Mouse (Mus musculus) cerebellum, adult 11-12 months (tissue): Measurements from ENCODE around the gene 4930402H24Rik.

Experiments
- DNase-seq: peaks from one replicate; pipeline ENCODE4 v3.0.0; 2022

Gene 4930402H24Rik

DNA sequence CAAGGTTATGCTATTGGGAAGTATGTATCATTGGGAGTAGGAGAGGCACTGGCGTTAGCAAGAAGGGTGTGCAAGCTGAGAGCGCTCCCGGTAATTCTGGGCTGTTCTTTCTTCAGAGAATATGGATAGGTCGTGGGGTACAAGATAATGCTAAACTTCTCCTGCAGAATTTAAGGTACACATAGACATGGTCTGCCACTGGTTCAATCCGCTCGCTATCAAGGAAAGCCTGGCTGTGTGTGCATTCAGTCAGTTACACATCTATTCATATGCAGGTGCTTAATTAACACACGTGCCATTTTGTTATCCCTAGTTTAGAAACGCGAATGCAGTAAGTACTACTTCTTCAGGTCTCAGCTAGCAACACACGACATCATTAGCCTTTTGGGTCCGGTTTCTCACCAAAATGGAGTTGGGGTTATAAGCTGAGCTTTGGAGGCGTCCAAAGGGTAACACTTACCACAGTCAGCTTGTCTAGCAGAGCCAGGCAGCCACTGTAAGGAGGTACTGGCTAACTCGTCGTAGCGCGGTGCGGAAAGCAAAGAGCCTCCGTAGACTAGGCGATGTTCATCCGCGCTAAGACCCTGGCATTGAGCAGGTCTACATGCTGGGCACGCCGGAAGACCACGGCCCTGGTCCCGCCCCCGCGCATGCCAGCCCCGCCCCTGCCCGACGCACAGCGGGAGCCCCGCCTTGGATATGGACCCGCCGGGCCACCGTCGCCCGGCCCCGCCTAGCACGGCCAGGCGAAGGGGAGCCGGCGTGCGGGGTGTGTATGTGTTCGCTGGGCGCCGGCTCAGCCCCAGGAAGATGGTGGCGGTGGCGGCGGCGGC, at the start of gene 4930402H24Rik, which contains the start of gene Atrn:
TSS of gene 4930402H24Rik (minus strand) at position 656 of the 833 bp plus-strand sequence.
TSS of gene Atrn (plus strand) at position 745 of the 833 bp plus-strand sequence.
- DNase-seq: peak; percentile 89

- DNase-seq: peak; percentile 70
Observed at GRCm38 (mm10) chr2:130950548-130950947, 44.3 kb upstream of the 4930402H24Rik start.

DNA sequence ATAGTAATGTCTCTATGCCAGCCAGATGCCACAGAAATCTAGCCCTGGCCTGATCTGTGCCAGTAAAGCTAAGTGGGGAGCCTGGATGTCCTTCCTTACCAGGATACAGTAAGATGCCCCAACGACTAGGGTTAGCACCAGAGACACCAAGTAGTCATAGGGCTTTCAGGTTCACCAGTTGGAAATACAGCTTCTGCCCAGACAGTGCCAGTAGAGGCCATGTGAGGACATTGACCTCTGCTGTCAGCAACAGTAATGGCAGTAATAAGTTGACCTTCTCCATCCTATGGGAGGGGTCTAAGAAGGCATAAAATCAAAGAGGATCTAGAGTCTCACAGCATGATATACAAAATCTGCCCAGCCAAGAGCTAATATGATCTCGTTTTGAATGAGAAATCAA, 43.6 kb upstream of the 4930402H24Rik start:
- no peak for DNase-seq

DNA sequence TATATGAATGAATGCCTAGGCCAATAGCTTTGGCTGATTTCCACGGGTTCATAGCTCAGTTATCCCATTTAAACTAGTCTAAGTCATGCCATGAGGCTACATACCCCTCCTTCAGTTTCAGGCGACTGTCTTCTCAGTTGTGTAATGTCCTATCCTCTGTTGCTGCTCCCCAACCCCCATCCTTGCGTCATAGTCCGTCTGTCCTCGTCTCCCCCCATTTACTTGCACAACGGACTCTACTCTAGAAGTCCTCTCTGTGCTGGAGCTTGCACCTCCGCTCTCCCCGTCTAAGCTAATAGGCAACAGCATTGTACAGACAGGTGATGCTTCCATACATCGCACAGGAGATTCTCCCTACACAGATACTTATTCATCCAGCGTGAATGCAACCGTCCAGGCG, 26.7 kb upstream of the 4930402H24Rik start:
- no peak for DNase-seq

DNA sequence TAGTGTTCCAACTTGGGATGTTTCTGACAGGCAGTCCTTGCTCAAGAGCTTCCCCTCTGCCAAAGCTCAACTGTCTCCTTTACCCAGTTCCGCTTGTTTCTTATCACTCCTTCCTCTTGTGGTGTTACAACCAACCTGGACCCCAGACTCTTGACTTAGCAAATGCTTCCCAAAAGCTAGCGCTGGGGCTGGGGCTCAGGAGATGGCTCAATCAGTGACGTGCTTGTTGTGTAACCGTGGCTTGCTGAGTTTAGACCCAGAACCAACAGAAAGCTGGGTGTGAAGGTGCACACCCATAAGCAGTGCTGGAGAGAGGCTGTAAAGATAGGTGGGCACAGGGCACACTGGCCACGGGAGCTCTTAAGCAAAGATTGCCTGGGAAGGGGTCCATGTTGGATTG, 23.8 kb upstream of the 4930402H24Rik start:
- no peak for DNase-seq

DNA sequence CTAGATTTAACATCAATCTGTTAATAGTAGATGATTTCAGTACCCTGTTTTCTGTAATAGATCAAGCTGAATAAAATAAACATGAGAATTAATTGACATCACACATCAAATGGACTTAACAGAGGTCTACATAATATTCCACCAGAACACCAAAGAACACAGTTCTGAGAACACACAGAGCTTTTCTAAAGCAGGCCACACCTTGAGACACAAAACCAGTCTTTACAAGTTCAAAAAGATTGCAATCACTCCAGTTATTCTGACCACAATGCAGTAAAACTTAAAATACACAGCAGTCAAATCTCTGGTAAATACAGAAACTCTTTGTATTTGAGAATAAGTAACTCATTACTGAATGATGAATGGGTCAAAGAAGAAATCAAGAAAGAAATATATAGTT, 22.3 kb upstream of the 4930402H24Rik start:
- no peak for DNase-seq

GRCm38 (mm10) chr2:130928031-130928430, 21.8 kb upstream of the 4930402H24Rik start:
- no peak for DNase-seq

DNA sequence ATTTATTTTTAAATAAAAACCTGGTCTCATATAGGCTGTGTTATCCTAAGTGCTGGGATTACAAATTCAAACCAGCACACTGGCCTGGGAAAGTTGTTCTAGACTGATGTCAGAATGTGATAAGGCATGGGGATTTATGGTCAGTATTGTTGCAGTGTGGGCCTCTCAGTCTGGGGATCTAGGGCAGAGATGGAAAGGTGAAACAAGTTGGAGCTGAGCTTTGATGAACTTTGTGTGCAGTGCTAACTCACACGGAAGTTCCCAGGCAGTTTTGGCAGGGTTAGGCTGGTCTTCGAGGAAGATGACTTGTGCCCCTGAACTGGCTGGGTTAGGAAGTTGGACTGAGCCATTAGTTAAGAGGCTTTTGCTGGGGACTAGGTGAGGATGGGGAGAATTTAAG, 18.7 kb upstream of the 4930402H24Rik start:
- DNase-seq: no peak

GRCm38 (mm10) chr2:130919062-130919593, 12.9 kb upstream of the 4930402H24Rik start:
- DNase-seq: no peak

- no peak for DNase-seq
Observed at GRCm38 (mm10) chr2:130917686-130918085, 11.5 kb upstream of the 4930402H24Rik start.

DNA sequence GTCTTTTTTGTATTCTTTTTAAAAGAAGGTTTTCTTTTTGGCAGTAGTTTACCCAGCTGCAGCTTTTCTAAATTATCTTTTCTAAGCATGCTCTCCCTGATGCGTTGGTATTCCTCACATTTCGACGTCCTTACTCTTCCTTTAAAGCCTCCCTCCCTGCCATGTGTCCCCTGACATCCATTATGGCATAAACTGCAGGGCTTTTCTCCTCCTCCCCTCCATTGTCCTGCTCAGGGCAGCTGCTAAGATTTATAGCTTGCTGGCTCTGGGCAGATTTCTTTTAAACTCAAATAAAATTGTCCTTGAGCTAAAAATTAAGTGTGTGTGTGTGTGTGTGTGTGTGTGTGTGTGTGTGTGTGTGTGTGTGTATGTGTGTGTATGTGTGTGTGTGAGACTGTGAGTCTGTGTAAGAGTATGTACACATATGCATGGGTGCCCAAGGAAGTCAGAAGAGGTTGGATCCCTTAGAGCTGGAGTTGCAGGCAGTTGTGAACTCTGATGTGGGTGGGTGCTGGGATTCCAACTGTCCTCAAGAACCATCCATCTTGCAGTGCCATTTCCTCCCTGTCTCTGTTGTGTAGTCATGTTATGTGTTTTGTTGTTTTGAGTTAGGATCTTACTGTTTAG, 10.4 kb upstream of the 4930402H24Rik start:
- no peak for DNase-seq

DNA sequence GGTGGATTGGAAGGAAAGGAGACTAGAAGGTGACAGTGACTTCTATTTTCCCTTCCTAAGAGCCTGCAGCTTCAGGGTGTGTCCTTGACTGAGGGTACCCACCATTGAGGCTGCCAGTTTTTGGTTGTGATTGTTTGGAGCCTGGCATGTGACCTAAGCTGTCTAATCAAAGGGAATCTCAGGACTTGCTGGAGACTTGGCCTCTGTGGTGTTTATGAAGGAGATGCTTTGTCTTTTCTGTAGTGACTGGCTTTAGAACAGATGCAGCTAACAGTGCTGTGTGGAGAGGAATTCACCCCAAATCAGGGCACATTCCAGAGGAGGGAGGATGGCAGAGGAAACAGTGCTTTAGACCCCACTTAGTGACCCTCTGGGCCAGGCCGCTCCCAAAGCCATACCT, 8.7 kb upstream of the 4930402H24Rik start:
- no peak for DNase-seq

DNA sequence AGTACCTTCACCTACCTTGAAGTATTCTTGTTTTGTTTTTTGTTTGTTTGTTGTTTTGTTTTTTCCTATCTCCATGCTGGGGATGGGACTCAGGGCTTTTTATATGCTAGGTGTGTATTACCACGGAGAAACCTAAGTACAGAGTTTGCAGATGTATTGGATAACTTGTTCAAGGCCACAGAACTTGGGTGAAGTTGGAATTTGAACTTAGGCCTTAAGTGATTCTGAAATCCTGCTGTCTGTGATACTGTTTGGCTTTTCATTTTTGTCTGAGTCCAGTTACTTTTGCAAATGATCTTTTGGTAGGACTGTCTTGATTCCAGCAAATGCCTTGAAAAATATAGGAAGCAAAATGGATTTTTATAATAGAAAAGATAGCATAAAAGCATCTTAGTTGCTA, 5.5 kb upstream of the 4930402H24Rik start:
- DNase-seq: no peak

DNA sequence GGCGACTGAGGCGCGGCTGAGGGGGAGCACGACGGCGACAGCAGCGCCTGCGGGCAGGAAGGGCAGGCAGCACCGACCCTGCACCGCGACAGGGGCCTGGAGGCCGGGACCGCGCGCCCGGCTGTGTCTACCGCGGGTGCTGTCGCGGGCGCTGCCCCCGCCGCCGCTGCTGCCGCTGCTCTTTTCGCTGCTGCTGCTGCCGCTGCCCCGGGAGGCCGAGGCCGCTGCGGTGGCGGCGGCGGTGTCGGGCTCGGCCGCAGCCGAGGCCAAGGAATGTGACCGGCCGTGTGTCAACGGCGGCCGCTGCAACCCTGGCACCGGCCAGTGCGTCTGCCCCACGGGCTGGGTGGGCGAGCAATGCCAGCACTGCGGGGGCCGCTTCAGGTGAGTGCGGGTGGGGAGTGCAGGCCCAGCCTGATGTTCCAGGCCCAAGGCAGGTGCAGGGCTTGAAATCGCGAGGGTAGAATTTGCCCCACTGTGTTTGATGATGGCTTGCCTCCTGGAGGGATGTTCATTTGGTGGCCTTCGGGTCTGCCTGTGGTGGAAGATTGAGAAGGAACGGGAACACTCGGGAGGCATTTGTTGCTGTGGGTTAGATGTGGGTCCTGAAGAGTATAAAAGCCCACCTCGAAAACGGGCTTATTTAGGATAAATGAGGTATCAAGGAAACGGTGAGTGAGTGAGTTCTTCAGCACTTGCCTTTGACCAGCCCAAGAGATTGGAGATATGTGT, 544 bp upstream of the 4930402H24Rik start:
- peak; percentile 58 for DNase-seq

DNA sequence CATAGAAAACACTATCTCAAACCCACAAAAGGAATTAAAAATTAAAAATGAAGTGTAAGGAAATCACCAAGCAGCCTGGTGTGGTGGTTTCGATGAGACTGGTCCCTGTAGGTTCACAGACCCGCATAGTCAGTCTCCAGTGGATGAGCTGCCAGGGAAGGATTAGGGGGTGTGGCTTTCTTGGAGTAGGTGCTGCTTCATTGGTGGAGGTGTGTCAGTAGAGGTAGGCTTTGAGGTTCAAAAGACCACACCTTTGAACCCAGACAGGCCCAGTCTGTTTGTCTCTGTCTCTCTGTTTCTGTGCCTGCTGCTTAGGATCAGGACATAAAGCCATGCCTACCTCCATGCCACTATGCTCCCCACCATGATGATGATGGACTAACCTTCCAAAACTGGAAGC, 7.4 kb downstream of the 4930402H24Rik start:
- no peak for DNase-seq

DNA sequence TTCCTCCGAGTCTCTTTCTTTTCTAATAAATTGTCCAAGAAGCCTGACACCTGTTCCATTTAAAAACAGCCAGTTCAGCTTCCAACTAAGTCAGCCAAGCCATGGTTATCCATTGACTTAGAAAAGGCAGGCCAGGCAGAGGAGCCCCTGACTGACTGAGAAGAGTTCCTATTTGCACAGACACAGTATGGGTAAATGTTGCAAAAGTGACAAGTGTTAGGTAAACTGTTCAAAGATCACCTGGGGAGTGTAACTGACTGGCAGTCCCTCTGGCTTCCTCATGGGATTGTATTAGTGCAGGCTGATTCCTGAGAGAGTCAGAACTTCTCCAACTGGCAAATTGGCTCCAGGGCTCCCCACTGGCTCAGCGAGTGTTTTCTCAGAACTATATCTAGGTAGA, 8.3 kb downstream of the 4930402H24Rik start:
- DNase-seq: no peak

DNA sequence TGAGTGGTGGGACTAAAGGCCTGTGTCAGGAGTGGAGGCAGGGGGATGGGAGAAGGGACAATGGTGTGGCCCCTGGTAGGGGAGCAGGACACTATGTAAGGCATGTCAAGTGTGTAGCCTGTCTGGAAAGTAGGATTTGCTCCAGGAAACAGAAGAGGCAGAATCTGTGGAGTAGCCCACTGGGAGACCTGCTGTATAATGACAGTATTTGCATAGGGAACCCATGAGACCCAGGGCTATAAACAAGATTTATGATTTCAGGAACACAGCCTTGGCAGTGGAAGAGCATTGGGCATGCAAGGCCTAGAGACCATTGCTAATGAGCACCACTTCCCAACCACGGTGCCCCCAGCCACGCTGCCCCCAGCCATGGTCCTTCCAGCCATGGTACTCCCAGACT, 9.3 kb downstream of the 4930402H24Rik start:
- no peak for DNase-seq

- DNase-seq: no peak
Observed at GRCm38 (mm10) chr2:130887456-130887855, 18.8 kb downstream of the 4930402H24Rik start.

- DNase-seq: no peak
Observed at GRCm38 (mm10) chr2:130886983-130887382, 19.2 kb downstream of the 4930402H24Rik start.

DNA sequence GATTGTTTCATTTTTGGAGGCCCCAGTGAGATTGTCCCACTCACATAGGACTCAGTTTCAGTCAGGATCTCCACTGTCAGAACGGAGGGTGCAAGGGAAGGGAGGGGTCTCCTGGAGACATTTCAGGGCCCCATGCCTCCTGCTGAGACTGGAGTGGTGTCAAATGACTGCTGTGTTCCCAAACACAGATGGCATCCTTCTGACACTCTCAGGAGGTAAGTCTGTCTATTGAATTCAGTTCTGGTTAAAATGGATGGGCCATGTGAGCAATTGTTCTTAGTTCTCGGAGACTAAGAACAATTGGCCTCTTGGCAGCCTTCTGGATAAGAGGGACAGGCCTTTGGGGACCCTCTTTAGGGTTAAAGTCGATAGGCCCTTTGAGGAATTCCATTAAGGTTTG, 28.8 kb downstream of the 4930402H24Rik start:
- no peak for DNase-seq

- no peak for DNase-seq
Observed at GRCm38 (mm10) chr2:130870916-130871315, 35.3 kb downstream of the 4930402H24Rik start.

- no peak for DNase-seq
Observed at GRCm38 (mm10) chr2:130862091-130862490, 44.1 kb downstream of the 4930402H24Rik start.

DNA sequence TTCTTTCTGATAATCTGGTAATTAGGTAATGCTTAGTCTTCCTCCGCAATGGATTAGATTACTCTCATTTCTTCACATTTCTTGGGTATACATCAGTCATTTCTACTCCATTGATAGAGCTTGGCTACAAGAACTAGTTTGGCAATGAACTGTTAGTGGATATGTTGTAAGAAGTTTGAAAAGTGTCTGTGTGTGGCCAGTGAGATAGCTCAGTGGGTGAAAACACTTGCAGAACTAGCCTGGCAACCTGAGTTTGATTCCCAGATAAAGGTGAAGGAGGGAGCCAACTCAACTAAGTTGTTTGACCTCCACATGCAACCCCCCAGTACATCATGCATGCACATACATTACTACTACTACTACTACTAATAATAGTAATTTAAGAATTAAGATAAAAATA, 53.2 kb downstream of the 4930402H24Rik start:
- DNase-seq: no peak
